Mouse (Mus musculus): ENCODE data around the gene Amph. TPM values are rescaled to one million over a fixed set of nuclear protein-coding genes. Genes with fewer than 3 reads are reported as not detected.

Amph gene
- total RNA-seq, 2 experiments from 2014 or later: not detected

GRCm38 (mm10) chr13:19137212-19137611, 189.2 kb downstream of the Amph start:
- no peak for ATAC-seq (replicated peaks; ENCODE audit: low FRiP score, poor library complexity, severe bottlenecking)

- no peak for ATAC-seq (replicated peaks; ENCODE audit: low FRiP score, poor library complexity, severe bottlenecking)
These were observed 189.9 kb downstream of the Amph start for GRCm38 (mm10) chr13:19137932-19138331.

DNA sequence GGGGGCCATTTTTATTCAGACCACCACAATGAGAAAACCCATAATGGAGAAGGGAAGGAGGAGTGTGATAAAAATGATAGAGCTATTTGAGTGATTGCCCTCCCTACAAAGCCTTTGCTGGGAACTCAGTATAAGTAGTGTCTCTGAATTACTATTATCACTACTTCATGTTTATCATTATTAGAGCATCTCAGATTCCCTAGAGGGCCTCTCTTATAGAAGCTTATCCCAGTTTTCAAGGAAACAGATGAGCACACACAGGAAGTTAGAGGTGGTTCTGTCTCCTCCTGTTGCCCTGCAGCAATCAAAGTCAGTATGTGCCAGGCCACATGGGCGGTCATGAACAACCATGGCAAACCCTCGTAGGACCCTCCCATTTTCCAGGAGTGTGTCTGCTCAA, 190.5 kb downstream of the Amph start:
- ATAC-seq (replicated peaks; ENCODE audit: low FRiP score, poor library complexity, severe bottlenecking): no peak

DNA sequence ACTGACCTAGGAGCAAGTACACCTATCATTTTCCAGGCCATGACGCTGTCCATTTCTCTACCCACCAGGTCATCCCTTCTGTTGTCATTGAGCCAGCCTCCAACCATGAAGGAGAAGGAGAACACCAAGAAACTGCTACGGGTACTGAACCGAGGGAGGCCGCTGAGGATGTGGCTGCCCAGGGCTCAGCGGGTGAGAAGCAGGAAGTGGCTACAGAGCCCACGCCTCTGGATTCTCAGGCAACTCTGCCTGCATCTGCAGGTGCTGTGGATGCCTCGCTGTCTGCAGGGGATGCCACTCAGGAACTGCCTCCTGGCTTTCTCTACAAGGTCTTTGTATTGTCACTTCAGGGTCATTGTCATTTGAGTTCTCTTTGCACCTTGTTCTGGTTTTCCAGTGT, 191.1 kb downstream of the Amph start:
- 0 out of 2 replicates have a peak, but pooled peaks have one; percentile 41 for ATAC-seq (replicated peaks; ENCODE audit: low FRiP score, poor library complexity, severe bottlenecking)

- ATAC-seq (replicated peaks; ENCODE audit: low FRiP score, poor library complexity, severe bottlenecking): no peak
These were observed 191.8 kb downstream of the Amph start for GRCm38 (mm10) chr13:19139771-19140170.

DNA sequence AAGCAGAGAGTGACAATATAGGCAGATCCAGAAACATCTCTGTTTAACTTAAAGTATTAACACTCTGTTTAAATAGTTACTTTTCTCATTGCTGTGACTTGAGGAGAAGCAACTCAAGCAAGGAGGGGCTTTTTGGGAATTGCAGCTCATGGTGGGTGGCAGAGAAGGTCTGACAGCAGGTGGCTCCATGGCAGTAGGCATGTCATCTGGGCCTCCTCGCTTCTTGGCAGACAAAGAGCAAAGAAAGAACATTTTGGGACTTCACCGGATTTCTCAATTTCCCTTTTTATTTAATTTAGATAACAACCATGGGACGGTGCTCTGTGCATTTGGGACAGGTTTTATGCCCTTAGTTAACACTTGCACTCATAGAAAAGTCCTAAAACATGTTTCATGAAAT, 195.8 kb downstream of the Amph start:
- no peak for ATAC-seq (replicated peaks; ENCODE audit: low FRiP score, poor library complexity, severe bottlenecking)

GRCm38 (mm10) chr13:19147468-19147867, 199.5 kb downstream of the Amph start:
- ATAC-seq (replicated peaks; ENCODE audit: low FRiP score, poor library complexity, severe bottlenecking): peak; percentile 58; the same call in 1 of the 2 replicates

DNA sequence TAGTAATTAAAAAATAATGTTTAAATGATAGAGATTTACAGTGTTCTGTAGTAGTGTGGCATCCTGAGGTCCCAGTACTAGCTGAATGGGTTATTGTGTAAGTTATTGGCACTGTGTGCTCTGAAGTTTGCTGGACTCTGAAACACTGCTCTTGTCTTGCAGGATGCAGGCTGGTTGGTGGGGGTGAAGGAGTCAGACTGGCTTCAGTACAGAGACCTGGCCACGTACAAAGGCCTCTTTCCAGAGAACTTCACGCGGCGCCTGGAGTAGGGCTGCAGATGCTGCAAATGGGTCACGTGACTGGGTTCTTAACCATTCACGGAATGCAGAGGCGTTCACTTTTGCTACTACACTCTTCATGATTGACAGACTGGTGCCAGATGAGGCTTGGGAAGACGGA, 201.6 kb downstream of the Amph start:
- no peak for ATAC-seq (replicated peaks; ENCODE audit: low FRiP score, poor library complexity, severe bottlenecking)

DNA sequence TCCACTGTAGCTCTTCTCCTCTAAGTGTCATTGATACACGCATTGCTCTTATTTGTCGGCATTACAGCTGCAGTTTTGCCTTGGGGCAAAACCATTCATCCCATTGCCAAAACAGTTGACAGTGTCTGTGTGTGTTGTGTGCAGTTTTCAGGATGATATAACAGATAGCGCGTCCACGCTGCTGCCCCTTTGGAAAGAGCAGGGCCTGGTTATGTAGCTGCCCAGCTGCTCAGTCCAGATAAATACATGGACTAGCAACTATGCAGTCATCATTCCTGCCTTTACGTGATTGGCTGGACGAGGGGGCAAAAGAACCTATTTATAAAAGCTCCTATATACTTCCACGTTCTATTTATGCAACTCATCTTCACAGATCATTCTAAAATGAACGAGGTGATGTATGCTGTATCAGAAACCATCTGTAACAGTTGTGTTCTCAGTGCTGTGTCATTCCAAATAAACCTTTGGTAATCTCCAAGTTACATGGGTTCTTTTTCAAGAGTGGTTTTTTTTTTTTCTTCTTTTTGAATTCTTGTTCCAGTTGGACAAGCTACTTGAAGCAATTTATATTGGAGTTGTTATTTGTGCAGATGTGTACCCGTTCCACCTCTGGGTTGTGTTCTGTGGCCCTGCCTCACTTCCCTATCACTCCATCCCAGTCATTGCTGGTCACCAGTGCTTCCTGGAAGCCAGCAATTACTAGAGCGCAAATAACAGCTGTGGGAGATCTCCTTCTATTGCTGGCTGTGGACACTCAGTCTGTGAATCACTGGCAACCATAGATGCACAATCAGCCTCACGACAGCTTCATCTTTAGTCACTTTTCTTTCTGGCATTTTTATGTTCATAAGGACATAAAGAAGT, 202.7 kb downstream of the Amph start:
- ATAC-seq (replicated peaks; ENCODE audit: low FRiP score, poor library complexity, severe bottlenecking): peak; percentile 80

- ATAC-seq (replicated peaks; ENCODE audit: low FRiP score, poor library complexity, severe bottlenecking): no peak
These were observed 204.1 kb downstream of the Amph start for GRCm38 (mm10) chr13:19152126-19152525.

DNA sequence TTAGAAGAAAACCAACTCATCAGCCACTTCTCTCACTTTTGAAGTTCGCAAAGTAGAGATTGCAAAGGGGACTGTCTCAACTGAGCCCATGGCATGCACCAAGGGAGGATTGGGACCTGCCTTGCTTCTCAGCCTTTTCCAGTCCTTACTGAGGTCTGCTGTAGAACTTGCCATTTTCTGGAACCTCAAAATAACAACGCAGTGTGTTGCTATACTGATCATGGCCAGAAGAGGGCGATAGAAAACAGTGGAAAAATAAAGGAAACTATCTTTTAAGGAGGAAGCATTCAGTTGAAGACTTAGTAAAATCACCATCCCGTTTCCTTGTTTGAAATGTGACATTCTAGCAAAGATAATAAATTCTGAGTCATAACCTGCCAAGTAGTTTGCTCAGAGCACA, 210.5 kb downstream of the Amph start:
- ATAC-seq (replicated peaks; ENCODE audit: low FRiP score, poor library complexity, severe bottlenecking): peak; percentile 64

- no peak for ATAC-seq (replicated peaks; ENCODE audit: low FRiP score, poor library complexity, severe bottlenecking)
These were observed 212.6 kb downstream of the Amph start for GRCm38 (mm10) chr13:19160616-19161015.

- no peak for ATAC-seq (replicated peaks; ENCODE audit: low FRiP score, poor library complexity, severe bottlenecking)
These were observed 213.1 kb downstream of the Amph start for GRCm38 (mm10) chr13:19161111-19161510.

DNA sequence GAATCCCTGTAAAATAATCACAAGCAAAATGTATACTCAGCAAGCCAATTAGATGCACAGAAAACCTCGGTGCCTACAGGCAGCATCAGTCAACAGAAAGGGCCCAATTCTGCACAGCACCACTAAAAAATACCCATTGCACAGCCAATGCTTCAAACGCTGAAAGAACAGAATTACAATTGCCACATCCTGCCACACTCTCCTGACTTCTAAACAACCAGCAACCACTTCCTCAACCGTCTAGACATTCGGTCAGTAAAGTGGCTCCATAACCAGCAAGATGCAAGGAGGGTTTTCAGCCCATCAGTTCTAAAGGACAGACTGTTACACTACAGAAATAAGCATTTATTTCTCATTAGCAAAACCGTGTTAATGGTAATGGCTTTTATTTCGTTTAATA, 214.1 kb downstream of the Amph start:
- no peak for ATAC-seq (replicated peaks; ENCODE audit: low FRiP score, poor library complexity, severe bottlenecking)

DNA sequence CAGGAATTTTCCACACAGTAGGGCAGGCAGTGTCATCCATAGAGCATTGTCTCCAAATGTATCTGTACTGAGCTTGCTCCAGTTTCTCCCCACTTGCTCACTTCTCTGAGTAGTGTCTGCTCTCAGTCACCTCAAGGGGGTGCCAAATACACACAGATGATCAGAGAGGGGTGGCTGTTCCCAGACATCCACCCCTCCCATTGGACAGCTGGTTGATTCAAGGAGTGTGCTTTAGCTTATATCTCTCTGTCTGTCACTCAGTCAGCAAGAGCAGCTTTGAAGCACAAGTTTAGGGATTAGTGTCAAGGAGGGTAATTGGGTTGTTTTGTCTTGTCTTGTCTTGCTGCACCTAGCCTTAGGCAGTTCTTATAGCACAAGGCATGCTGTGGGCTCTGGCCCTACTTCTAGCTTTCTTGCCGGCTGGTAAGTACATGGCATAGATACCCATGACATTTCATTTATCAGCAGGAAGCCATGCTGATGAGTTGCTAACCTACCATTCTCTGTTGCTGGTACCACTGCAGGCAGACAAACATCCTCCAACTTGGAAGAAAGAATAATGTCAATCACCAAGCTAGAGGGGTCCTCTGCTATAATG, 229.8 kb downstream of the Amph start:
- ATAC-seq (replicated peaks; ENCODE audit: low FRiP score, poor library complexity, severe bottlenecking): peak; percentile 96

- peak; percentile 88 for ATAC-seq (replicated peaks; ENCODE audit: low FRiP score, poor library complexity, severe bottlenecking)
These were observed 230.3 kb downstream of the Amph start for GRCm38 (mm10) chr13:19178351-19178750.

DNA sequence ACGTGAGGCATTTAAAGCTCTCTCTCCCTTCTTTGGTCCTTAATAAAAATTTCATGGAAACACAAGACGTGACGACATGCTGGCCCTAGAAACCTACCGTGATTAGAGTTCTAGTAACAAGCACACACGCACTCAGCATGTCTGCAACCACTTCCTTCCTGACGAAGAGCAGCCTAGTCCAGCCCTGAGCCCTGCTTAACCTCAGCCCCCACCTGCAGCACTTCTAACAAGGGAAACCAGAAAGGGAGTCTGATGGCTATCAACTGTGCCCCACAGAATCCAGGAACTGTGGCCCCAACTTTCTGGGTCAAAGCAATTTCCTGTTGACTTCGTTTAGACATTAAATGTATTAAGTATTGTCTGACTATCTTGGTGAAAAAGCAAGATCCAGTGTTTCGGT, 234.3 kb downstream of the Amph start:
- ATAC-seq (replicated peaks; ENCODE audit: low FRiP score, poor library complexity, severe bottlenecking): no peak

DNA sequence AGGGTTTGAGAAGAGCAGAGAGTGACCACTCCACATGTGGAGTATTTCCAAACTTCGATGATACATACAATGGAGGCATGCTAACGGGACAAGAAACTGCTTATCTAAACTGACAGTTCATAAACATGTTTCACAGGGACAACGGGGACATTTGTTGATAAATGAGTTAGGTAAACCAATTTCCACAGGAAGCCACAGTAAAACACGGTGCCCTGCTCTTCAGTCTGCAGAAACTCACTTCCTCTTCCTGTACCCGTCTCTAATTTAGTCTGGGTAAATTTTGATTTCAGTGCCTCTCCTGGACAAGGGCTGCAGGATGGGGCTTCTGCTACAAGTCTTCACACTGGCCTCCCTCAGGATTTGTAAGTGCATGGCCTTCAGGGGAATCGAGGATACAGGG, 242.0 kb downstream of the Amph start:
- ATAC-seq (replicated peaks; ENCODE audit: low FRiP score, poor library complexity, severe bottlenecking): no peak

GRCm38 (mm10) chr13:19194803-19195202, 246.8 kb downstream of the Amph start:
- ATAC-seq (replicated peaks; ENCODE audit: low FRiP score, poor library complexity, severe bottlenecking): no peak

DNA sequence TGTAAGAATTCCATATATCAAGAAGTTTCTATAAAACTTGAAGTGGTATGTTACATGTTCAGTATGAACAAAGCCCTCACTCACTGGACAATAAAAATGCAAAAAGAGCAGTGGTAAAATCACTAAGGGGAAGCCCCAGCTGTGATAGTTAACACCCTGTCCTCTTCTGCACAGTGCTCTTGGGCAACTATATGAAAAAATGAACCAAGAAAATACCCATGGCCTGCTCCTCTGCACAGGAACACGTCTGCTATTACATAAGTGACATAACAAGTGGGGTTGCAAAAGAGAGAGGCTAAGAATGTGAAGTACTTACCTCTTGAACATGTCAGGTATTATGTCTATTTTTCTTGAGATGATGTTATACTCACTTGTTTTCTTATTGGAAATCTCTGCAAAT, 247.5 kb downstream of the Amph start:
- no peak for ATAC-seq (replicated peaks; ENCODE audit: low FRiP score, poor library complexity, severe bottlenecking)
